Mouse (Mus musculus) urinary bladder, adult 18-20 months (tissue): ENCODE measurements around the gene Sort1.

ENCODE experiments used
- DNase-seq, 2 experiments: peaks; one replicate each; pipeline ENCODE4 v3.0.0; 2022; ENCODE audit warnings: low spot score in 2 of 2, mixed read lengths in 2 of 2

Gene Sort1

DNA sequence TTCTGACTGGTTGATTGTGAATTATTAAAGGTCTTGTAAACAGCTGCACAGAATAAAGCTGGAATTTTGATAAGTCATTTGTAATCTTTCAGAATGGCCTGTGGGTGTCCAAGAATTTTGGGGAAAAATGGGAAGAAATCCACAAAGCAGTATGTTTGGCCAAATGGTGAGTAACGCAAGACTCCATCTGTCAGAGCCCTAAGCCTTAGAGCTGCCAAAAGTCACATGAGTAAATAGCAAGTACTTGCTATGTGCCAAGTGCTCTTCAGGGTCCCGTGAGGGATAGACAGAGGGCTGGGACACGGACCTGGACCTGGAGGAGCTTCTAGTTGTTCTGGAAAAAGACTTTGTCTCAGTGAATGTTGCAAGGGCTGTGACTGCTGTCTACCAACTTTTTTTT is 44.0 kb downstream of the Sort1 start:
- DNase-seq: peak in 1 of 2 experiments; percentile 8

DNA sequence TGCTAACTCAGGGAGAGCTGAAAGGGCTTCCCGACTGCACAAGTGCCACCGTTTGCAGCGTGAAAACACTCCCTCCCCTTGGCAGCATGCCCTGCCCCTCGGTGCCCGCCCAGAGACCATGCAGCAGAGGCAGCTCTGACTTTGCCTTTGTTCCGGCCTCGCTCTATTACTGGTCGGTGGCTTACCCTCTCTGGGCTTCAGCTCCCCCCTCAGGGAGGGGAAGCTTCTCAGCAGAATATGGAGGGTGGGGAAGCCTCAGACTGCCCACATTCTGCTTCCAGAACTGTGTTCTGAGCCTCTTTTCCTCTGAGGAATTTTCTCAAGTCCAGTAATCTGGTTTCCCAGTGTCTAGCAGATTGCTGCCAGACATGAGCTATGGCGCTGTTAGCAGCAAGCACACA is 44.6 kb downstream of the Sort1 start:
- DNase-seq: peak in 1 of 2 experiments; percentile 15

- DNase-seq: no peak
Measured at GRCm38 (mm10) chr3:108330812-108331211, 46.9 kb downstream of the Sort1 start.

GRCm38 (mm10) chr3:108336878-108337277 is 53.0 kb downstream of the Sort1 start:
- DNase-seq: no peak

GRCm38 (mm10) chr3:108341040-108341439 is 57.2 kb downstream of the Sort1 start:
- DNase-seq: no peak

GRCm38 (mm10) chr3:108342185-108342584 is 58.3 kb downstream of the Sort1 start:
- no peak for DNase-seq

GRCm38 (mm10) chr3:108345855-108346254 is 62.0 kb downstream of the Sort1 start:
- DNase-seq: no peak

DNA sequence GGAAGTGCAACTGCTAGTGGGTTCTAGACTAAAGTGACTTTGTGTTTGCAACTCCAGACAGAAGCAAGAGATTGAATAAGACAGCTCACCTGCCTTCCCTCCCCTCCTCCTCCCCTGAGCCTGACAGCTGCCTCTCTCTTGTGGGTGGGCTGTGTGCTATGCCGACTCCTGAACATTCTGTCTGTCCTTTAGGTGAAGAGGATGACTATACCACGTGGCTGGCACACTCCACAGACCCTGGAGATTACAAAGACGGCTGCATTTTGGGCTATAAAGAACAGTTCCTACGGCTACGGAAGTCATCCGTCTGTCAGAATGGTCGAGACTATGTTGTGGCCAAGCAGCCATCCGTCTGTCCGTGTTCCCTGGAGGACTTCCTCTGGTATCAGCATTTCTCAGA is 64.5 kb downstream of the Sort1 start:
- no peak for DNase-seq

DNA sequence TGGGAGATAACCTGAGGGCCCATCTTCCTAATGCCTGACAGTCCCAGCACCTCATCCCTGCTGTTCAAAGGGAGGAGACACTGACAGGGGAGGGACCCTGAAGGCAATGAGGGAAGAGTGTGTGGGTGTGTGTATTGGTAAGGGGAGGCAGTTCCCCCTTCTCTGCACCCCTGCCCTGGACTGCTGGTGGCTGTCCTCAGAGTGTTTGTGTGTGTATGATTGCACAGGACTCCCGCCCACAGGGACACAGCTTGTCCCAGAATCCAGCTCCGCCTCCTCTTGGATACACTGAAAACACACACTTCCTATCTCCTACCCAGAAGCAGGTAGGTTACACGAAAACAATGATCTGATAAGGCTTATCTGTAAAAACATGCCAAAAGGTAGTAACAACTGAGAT is 71.4 kb downstream of the Sort1 start:
- DNase-seq: no peak

GRCm38 (mm10) chr3:108357051-108357450 is 73.2 kb downstream of the Sort1 start:
- DNase-seq: no peak

- DNase-seq: no peak
Measured at GRCm38 (mm10) chr3:108358445-108358844, 74.6 kb downstream of the Sort1 start.

DNA sequence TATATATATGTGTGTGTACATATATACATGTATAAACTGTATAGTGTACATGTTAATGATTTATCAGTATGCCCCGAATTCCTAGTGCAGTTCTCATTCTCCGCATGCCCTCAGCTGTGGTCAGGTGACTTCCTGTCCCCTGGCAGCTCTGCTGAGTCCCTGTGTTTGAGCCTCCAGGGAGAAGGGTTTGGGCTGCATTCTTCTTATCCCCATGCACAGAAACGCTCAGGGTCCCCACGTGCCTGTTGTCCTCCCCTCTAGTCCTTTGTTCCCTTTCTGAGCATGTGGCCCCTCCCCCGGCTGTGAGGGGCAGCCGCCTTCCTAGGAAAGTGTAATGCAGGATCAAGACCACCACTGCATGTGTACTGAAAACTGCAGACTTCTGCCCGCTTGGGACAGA is 77.0 kb downstream of the Sort1 start:
- DNase-seq: no peak

GRCm38 (mm10) chr3:108363626-108364025 is 79.7 kb downstream of the Sort1 start:
- no peak for DNase-seq

DNA sequence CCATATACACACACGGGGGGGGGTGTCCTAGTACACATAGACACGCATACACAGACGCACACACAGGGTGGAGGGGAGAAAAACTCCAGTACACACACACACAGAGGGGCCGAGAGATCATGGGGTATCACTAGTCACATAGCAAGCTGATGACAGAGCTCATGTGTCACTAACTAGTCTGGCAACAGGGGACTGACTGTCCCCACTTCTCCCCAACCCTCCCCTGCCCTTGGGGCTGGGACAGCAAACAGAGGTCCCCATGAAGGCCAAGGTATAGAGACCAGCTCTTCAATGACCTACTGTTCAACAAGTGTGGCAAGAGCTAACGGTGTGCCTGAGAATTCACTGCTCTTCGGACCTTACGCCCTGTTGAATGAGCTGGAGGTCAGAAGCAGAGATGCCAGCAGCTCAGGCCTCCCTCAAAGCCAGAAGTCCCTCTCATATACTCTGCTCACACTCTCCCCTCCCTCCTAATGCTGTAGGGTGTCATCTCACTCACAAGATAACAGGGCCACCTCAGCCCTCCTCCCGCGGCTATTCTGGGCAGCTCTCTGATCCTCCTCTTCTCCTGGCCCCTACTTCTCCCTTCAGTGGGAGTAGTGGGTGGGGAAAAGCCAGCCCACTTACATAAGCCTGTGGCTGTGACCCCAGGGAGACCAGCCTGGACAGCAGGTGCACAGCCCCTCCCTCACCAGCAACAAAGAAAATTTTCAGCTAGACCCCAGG is 80.6 kb downstream of the Sort1 start, which contains the start of gene Mybphl:
Gene Mybphl, plus strand, starts transcription at position 642 of the 726 bp plus-strand sequence.
- DNase-seq: no peak

GRCm38 (mm10) chr3:108367173-108367572 is 83.3 kb downstream of the Sort1 start:
- no peak for DNase-seq

DNA sequence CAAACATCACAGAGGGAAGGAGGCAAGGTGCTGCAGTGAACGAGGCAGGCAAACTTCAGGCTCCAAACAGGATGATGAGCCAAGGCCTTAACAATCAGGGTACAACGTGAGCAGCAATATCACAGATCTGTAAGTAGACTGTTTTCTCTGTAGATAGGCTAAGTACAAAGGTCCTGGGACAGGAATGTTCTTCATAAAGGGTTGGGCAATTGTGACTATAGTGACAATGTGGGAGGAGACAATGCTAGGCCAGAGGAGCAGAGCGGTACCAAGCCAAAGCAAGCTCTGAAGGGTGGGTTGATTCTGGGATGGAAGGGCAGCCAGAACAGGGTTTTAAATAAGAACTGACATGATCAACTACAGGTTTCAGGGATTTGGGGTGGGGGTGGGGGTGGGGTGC is 83.9 kb downstream of the Sort1 start:
- no peak for DNase-seq

GRCm38 (mm10) chr3:108368721-108369120 is 84.8 kb downstream of the Sort1 start:
- no peak for DNase-seq

DNA sequence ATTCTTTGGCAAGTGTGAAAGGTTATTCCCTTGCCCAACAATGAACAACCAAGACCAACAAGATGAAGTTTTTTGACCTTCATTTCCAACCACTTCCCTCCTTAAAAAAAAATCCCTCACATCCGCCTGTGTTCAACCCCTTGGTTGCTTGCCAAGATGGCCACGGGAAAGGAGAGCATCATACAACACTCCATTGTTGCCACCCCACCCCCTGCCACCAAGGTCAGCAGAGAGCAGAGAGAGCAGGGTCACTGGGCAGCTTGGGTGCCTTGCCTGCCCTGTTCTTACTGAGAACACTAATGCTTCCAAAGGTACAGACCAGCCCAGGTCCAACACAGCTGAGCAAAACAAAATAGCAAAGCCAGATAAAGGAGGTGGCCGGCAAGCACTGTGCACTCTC is 88.4 kb downstream of the Sort1 start:
- DNase-seq: no peak

DNA sequence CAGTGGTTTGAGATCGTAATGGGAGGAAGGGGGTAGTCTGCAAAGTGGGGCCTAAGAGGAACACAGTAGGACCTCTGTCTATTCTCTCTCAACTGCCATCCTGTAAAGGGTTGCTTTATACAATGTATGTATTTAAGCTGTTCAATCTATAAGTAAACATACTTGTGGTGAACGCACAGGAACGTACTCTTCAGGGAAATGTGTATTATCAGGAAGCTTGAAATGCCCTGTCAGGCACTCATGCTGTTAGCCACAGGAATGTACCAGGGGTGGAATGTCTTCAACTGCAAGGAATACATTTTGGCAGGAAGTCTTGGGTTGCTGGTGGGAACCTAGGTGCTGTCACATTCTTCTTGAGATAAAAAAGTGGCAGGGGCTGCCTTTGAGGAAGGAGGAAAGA is 88.8 kb downstream of the Sort1 start:
- no peak for DNase-seq

GRCm38 (mm10) chr3:108378875-108379663 is 95.2 kb downstream of the Sort1 start:
- no peak for DNase-seq

GRCm38 (mm10) chr3:108380695-108381094 is 96.8 kb downstream of the Sort1 start:
- DNase-seq: no peak

DNA sequence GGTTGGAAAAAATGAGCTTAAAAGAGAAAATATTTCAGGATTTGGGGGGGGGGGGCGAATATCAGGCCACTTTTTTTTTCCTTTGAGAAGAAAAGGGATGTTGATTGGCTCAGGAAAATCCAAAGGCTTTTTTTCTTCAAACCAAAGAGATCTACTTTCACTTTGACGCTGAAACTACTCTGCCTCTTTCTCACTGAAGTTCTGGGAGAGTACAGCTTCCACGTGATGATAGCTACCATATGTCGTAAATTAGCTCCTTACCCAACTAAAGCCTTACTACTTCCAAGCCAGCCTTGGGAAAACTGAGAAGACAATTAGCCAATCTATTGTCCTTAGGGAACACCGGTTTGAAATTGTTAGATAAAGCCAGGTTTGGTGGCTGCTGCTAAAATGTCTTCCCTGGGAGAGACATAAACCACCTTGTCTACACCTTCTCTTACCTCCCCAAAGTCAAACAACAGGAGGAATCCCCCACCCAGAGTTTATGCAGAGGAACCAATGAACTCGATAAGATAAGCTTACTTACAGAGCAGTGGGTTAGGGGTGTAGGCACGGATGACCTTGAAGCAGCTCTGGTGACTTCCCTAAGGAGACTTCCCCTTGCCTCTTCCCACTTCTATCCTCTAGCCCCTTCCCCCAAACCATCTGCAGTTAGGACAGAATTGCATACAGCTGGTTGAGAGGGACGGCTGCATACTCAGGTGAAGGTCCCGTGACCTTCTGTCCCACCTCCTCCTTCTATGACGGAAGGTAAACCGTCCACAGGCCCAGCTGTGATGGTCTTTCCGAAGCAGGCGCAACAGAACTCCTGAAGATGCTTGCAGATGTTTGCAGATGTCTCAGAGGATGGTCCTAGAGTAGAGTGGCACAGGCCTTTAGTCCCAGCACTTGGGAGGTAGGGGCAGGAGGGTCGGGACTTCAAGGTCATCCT is 98.3 kb downstream of the Sort1 start:
- no peak for DNase-seq
